Mouse (Mus musculus) common myeloid progenitor, adult 5-6 weeks (primary cell): ENCODE data around the gene Trpm3. TPM values are rescaled to one million over a fixed set of nuclear protein-coding genes. Genes with fewer than 3 reads are reported as not detected.

ENCODE experiments used
- ATAC-seq: replicated peaks from 2 replicates; pipeline ENCODE4 v1.8.0; 2016; ENCODE audit warnings: low read depth, mild to moderate bottlenecking, moderate TSS enrichment, inconsistent platforms; ENCODE audit not compliant: poor library complexity, severe bottlenecking
- total RNA-seq: library from RNA; stranded (forward); fragments of 200-1000, 187-1606 nt; gene quantifications from 2 replicates; pipeline ENCODE4 v1.2.3, GENCODE M21; 2017

Trpm3 gene
- total RNA-seq, 1 experiment from 2014 or later, result 0.18 TPM

- ATAC-seq, result no peak
Observed at GRCm38 (mm10) chr19:22462043-22462442, 323.2 kb downstream of the Trpm3 start.

- ATAC-seq, result no peak
Observed at GRCm38 (mm10) chr19:22463506-22463905, 324.7 kb downstream of the Trpm3 start.

GRCm38 (mm10) chr19:22469608-22470007 is 330.8 kb downstream of the Trpm3 start:
- ATAC-seq, result no peak

GRCm38 (mm10) chr19:22473030-22473712 is 334.3 kb downstream of the Trpm3 start:
- no peak for ATAC-seq

- ATAC-seq, result no peak
Observed at GRCm38 (mm10) chr19:22478295-22478989, 339.6 kb downstream of the Trpm3 start.

GRCm38 (mm10) chr19:22503469-22503868 is 364.6 kb downstream of the Trpm3 start:
- no peak for ATAC-seq

GRCm38 (mm10) chr19:22518508-22518907 is 379.7 kb downstream of the Trpm3 start:
- ATAC-seq, result no peak

- no peak for ATAC-seq
Observed at GRCm38 (mm10) chr19:22527944-22528343, 389.1 kb downstream of the Trpm3 start.

GRCm38 (mm10) chr19:22542990-22543709 is 404.3 kb downstream of the Trpm3 start:
- no peak for ATAC-seq

- ATAC-seq, result peak; percentile 79
Observed at GRCm38 (mm10) chr19:22552179-22552578, 413.3 kb downstream of the Trpm3 start.

GRCm38 (mm10) chr19:22554421-22554941 is 415.6 kb downstream of the Trpm3 start:
- no peak for ATAC-seq

GRCm38 (mm10) chr19:22572396-22572795 is 433.6 kb downstream of the Trpm3 start:
- ATAC-seq, result no peak

- no peak for ATAC-seq
Observed at GRCm38 (mm10) chr19:22572849-22573248, 434.0 kb downstream of the Trpm3 start.

GRCm38 (mm10) chr19:22582120-22582745 is 443.4 kb downstream of the Trpm3 start:
- ATAC-seq, result peak; percentile 88

- peak; percentile 66 for ATAC-seq
Observed at GRCm38 (mm10) chr19:22594492-22594891, 455.6 kb downstream of the Trpm3 start.

GRCm38 (mm10) chr19:22595246-22595645 is 456.4 kb downstream of the Trpm3 start:
- ATAC-seq, result no peak

GRCm38 (mm10) chr19:22596715-22597114 is 457.9 kb downstream of the Trpm3 start:
- ATAC-seq, result no peak

- peak; percentile 67 for ATAC-seq
Observed at GRCm38 (mm10) chr19:22604322-22604721, 465.5 kb downstream of the Trpm3 start.

GRCm38 (mm10) chr19:22607985-22608684 is 469.3 kb downstream of the Trpm3 start:
- ATAC-seq, result peak; percentile 82

GRCm38 (mm10) chr19:22611621-22612020 is 472.8 kb downstream of the Trpm3 start:
- no peak for ATAC-seq
